Mouse (Mus musculus) heart, embryonic 11.5 days (tissue): Measurements from ENCODE around the gene Npat. TPM values are rescaled to one million over a fixed set of nuclear protein-coding genes. Genes with fewer than 3 reads are reported as not detected.

Source experiments
- polyA plus RNA-seq: library from polyadenylated mRNA; unstranded; fragments of >200 nt; fragmentation: Nextera tagmentation; extraction: Ambion mirVana; gene quantifications from 2 replicates; pipeline ENCODE4 v1.2.1, GENCODE M21; 2014

Gene Npat
- polyA plus RNA-seq, 1 experiment from 2014 or later: 18.3 TPM

Other genes starting within 250 kb of the Npat start
- 0.31 and 0.46 TPM in 2 replicates for gene Exph5, start 235.4 kb upstream of the Npat start, polyA plus RNA-seq
- 19.3 and 20.9 TPM in 2 replicates for gene Kdelc2, start 153.0 kb upstream of the Npat start, polyA plus RNA-seq
- gene 4930550C14Rik, start 134.7 kb upstream of the Npat start, polyA plus RNA-seq: 0.30 and 0.54 TPM in 2 replicates
- 12.0 and 12.6 TPM in 2 replicates for gene Atm, start 307 bp upstream of the Npat start, polyA plus RNA-seq
- gene Acat1, start 73.3 kb downstream of the Npat start, polyA plus RNA-seq: 156 and 165 TPM in 2 replicates
- gene Cul5, start 133.0 kb downstream of the Npat start, polyA plus RNA-seq: 29.6 and 30.0 TPM in 2 replicates
- 0.27 and 0.63 TPM in 2 replicates for gene Rab39, start 169.2 kb downstream of the Npat start, polyA plus RNA-seq
- gene Slc35f2, start 234.5 kb downstream of the Npat start, polyA plus RNA-seq: 0.82 and 1.2 TPM in 2 replicates